Mouse (Mus musculus) bone marrow, adult 2 months (tissue): Measurements from ENCODE around the gene 1190002N15Rik. TPM values are rescaled to one million over a fixed set of nuclear protein-coding genes. Genes with fewer than 3 reads are reported as not detected.

Source experiments
- H3K27ac ChIP-seq: fragments of 200-500 bp; 2 replicates; pipeline ENCODE4 v1.5.1; 2012; ENCODE audit warnings: low read depth, mild to moderate bottlenecking, control low read depth, inconsistent platforms, low read length; ENCODE audit not compliant: control insufficient read depth, poor library complexity, insufficient read depth
- H3K4me1 ChIP-seq: fragments of 200-500 bp; 2 replicates; pipeline ENCODE4 v1.6.1; 2011; ENCODE audit warnings: low read length; ENCODE audit not compliant: control insufficient read depth, insufficient read depth
- H3K4me3 ChIP-seq: fragments of 200-500 bp; replicated peaks from 2 replicates; pipeline ENCODE3; 2011; ENCODE audit warnings: mild to moderate bottlenecking, low read depth, low read length, control low read depth; ENCODE audit not compliant: control insufficient read depth
- CTCF ChIP-seq: fragments of 200-500 bp; IDR thresholded peaks from 2 replicates; pipeline ENCODE4 v1.5.1; 2011; ENCODE audit warnings: low read length, control low read depth; ENCODE audit not compliant: control insufficient read depth, insufficient read depth
- POLR2A ChIP-seq: fragments of 200-500 bp; IDR thresholded peaks from 2 replicates; pipeline ENCODE4 v1.6.1; 2011; ENCODE audit warnings: low read depth, mild to moderate bottlenecking, control low read depth, low read length, borderline replicate concordance; ENCODE audit not compliant: control insufficient read depth
- WGBS: fragments of 180-500 bp; shearing (Covaris S2); methylation state at CpG from one replicate; pipeline ENCODE4 v1.1.7; 2018; 5-methylcytosine and 5-hydroxymethylcytosine counted together
- polyA plus RNA-seq: library from polyadenylated mRNA; stranded (reverse); fragments of >200 nt; gene quantifications from 2 replicates; pipeline ENCODE4 v1.2.4, GENCODE M21; 2011; ENCODE audit warnings: low replicate concordance; ENCODE audit not compliant: missing spikeins, insufficient read depth, insufficient read length

Gene 1190002N15Rik
- polyA plus RNA-seq, 1 experiment = 3.2 TPM

DNA sequence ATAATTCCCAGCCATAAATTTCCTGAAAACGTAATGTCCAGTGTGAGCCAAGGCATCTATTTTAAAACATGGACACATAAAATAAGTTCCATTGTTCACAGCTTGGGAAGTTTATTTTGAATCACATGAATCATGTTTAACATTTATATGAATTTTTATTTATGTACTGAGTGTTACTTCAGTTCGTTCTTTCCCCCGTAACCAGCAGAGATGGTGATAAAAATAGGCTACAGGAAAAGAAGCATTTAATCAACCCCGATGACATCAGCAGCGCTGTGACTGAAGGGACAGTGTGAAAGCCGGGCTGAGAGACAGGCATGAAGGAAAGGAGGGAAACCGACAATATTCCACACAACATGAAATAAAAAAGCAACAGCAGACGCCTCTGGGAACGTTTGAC is 46.4 kb downstream of the 1190002N15Rik start:
- Histone ChIP-seq H3K4me3 (no peak overlapping the region), H3K27ac (no peak overlapping the region), H3K4me1 (no peaks in the 10 kb centered on the region)
- 16% methylated on average over 9 of the region's 9 CpGs for WGBS
- TF ChIP-seq POLR2A (no peak), CTCF (no peak)

DNA sequence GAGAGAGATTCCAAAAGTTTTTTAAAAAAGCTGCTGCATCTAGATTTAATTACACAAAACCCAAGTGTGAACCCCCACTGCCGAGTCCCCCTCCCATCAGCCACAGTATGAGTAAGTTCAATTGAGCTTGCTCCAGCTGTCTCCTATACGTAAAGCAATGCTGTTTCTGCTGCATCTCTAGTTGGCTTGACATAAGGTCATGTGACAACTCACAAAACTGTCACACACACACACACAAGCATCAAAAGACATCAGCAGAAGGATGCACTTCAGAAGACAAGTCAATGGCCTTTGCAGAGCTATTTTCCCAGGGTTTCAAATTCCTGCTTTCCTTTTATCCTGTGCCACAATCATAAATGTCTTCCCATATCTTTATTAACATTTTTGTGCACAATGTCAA is 49.9 kb downstream of the 1190002N15Rik start:
- no peaks in the 10 kb centered on the region for H3K4me1 ChIP-seq
- no peak overlapping the region for H3K27ac ChIP-seq
- TF ChIP-seq POLR2A (no peak), CTCF (no peak)
- H3K4me3 ChIP-seq = no peak overlapping the region
- WGBS = 77% methylated on average over 2 of the region's 2 CpGs

DNA sequence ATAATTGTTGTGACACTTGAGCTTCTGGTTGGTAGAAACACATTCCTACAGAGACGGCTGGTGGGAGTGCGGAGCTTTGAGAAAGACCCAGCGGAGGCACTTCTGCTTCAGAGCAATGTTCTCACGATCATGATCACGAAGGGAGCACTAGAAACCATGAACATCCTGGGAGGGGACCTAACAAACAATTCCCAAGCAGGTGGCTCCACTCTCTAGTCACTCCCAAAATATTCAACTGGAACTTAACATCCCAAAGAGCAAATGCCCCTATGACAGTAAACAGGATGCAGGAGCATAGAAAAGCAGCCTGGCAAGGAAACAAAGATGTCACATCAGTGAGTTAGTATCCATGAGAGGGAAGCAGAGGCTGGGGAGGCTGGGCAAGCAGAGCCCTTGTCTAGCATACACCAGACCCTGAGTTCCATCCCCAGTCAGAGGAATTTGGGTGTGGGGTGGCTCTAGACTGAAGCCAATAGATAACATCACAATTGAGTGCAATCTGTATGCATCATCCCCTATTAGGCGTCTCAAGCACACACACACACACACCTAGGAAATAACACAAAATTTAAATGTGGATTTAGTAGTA is 54.5 kb downstream of the 1190002N15Rik start:
- TF ChIP-seq POLR2A (no peak), CTCF (no peak)
- no peak overlapping the region for H3K4me3 ChIP-seq
- no peaks in the 10 kb centered on the region for H3K4me1 ChIP-seq
- no peak overlapping the region for H3K27ac ChIP-seq
- WGBS = 72% methylated on average over 6 of the region's 6 CpGs

DNA sequence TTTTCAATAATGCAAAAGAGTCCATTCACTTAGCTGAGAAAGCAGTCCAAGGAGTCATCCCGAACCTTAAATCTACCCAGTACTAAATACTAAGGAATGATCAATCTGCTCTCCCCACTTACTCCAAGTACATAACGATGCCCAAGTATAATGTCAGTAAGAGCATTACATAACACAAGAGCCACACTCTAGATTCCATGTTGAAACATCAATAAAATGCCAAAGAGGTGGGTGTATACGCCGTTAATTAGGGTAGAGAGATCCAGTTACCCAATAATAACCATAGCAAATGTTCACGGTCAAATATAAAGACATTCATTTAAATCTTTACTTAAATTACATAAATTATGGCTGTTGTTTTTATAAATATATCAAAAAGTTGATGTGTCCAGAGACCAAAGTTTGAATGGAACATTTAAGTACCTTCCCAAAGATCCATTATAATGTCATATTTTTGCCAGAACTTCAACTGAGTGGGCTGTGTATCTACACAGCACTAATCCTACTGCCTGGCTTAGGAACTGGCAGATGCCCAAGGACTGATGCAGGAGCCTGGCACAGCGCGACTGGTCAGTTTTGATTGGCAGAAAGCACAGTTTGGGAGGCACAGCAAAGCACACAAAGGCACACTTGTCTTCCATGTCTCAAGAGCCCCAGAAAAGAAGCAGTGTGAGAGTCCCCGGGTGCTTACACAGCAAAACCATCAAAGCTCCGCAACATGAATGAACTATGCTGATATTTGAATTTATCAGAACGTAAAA is 55.5 kb downstream of the 1190002N15Rik start:
- TF ChIP-seq POLR2A (no peak), CTCF (no peak)
- Histone ChIP-seq H3K4me1 (no peaks in the 10 kb centered on the region), H3K27ac (no peak overlapping the region), H3K4me3 (no peak overlapping the region)
- 86% methylated on average over 10 of the region's 10 CpGs for WGBS

DNA sequence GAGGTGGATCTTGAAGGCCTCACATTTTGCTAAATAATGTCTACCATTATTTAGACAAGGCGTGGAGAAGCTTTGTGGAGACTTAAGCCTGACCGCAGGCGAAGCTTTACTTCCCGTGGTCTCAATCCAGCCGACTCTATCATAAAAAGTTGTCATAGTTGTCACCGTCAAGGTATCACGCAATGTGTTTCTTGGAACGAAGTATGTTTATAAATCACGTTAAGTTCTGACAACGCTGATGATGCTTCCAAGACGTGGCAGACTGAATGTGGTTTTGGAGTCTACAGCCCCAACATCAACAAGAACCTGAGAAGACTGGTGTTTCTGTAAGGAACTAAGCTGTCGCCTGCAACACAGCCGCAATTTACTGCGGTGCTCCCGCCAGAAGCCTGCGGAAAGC is 56.8 kb downstream of the 1190002N15Rik start:
- TF ChIP-seq POLR2A = no peak
- TF ChIP-seq CTCF = no peak

DNA sequence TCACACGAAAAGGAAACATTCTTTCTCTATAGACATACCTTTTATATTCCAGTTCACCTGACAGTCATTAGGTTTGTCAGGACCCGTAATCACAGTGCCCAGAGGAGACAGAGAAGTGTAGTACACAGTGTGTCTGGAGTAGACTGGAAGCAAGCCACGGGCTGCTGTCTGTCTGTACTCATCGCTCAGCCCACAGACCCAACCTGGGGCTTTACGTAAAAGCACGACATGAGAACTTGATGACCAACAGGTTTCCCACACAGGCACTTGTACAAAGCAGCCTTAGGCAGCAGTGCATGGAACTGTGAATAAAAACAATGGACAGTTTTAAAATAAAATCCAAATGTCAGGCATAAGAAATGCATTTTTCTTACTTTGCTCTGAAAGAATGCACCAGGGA is 58.5 kb downstream of the 1190002N15Rik start:
- Histone ChIP-seq H3K4me3 (no peak overlapping the region), H3K27ac (no peak overlapping the region), H3K4me1 (no peaks in the 10 kb centered on the region)
- WGBS = 82% methylated on average over 6 of the region's 6 CpGs
- TF ChIP-seq POLR2A (no peak), CTCF (no peak)

More for the DNA sequence above, 56.8 kb downstream of the 1190002N15Rik start:
- H3K4me3 ChIP-seq = no peak overlapping the region
- H3K27ac ChIP-seq = no peak overlapping the region
- 82% methylated on average over 16 of the region's 16 CpGs for WGBS
- no peaks in the 10 kb centered on the region for H3K4me1 ChIP-seq

DNA sequence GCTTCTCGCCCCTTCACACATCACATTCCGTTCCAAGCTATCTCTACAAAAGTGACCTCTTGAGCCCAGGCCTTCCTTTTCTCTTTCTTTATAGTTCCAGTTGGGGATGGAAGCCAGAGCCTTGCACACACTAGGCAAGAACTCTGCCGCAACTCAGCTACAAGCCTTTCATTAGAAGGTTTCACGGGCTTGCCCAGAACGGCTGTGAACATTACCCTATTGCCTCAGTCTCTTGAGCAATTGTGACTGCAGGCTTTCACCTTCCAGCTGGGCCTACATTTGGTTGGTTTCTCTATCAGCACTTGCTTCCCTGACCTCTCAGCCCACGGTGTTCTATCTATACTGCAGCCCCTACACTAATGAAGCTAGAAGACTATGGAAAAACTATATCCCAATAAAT is 58.9 kb downstream of the 1190002N15Rik start:
- no peak overlapping the region for H3K27ac ChIP-seq
- 82% methylated on average over 6 of the region's 6 CpGs for WGBS

DNA sequence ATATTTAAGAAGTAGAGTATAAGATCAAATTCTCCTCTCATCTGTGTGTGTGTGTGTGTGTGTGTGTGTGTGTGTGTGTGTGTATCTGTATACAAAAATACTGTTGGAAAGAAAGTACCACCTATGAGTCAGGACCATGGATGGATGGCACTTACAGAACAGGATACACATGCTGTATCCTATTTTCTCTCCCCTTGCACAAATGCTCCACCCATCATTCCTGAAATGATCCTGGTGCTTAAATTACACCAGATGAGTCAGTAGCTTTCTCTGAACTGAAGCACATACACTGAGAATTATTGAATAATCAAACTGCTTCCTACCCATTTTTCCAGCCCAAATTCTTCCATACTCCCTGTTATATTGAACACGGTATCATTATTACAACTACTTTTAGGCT is 61.9 kb downstream of the 1190002N15Rik start:
- TF ChIP-seq CTCF (no peak), POLR2A (no peak)
- no peak overlapping the region for H3K4me3 ChIP-seq
- H3K27ac ChIP-seq = no peak overlapping the region
- 94% methylated on average over 1 of the region's 1 CpGs for WGBS
- H3K4me1 ChIP-seq = no peaks in the 10 kb centered on the region

More for the DNA sequence above, 58.9 kb downstream of the 1190002N15Rik start:
- TF ChIP-seq CTCF (no peak), POLR2A (no peak)
- Histone ChIP-seq H3K4me1 (no peaks in the 10 kb centered on the region), H3K4me3 (no peak overlapping the region)

DNA sequence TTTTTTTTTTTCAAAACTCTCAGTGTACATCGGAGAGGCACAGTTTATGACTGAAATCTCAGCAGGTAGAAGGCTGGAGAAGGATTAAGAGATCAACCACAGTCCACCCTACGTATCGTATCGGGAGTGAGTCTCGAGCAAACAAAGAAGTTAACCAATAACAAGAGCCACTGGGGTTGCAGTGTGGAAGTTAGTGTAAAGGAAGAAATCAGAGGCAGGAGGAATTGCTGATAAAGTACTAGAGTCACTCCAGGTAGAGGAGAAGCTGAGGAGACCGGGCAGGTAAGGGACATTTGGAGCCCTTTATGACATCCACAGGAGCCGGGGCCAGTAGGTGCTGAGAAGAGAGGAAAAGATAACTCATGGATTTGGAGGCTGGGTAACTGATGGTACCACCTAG is 64.0 kb downstream of the 1190002N15Rik start:
- TF ChIP-seq CTCF (no peak), POLR2A (no peak)
- Histone ChIP-seq H3K4me1 (no peaks in the 10 kb centered on the region), H3K4me3 (no peak overlapping the region), H3K27ac (no peak overlapping the region)
- 73% methylated on average over 7 of the region's 7 CpGs for WGBS
